Mouse (Mus musculus): Measurements from ENCODE around the gene Olfr341.

Gene Olfr341

GRCm38 (mm10) chr2:36482368-36482767 lies at the start of gene Olfr341:
TSS of gene Olfr341 (minus strand) at chr2:36482468.
- DNase-seq (ENCODE audit: extremely low spot score): no peak

GRCm38 (mm10) chr2:36524698-36525097 lies 42.4 kb upstream of the Olfr341 start, which contains the start of gene Olfr342:
TSS of gene Olfr342 (plus strand) at chr2:36524998.
- DNase-seq (ENCODE audit: extremely low spot score): no peak

GRCm38 (mm10) chr2:36473634-36474033 lies 8.6 kb downstream of the Olfr341 start:
- DNase-seq (ENCODE audit: extremely low spot score): no peak

GRCm38 (mm10) chr2:36452287-36452686 lies 30.0 kb downstream of the Olfr341 start, which contains the start of gene Olfr340:
TSS of gene Olfr340 (plus strand) at chr2:36452587.
- DNase-seq (ENCODE audit: extremely low spot score): no peak
